Mouse (Mus musculus) midbrain, embryonic 16.5 days (tissue): ENCODE measurements around the gene Slc27a2. TPM values are rescaled to one million over a fixed set of nuclear protein-coding genes. Genes with fewer than 3 reads are reported as not detected.

ENCODE experiments used
- ATAC-seq: fragments of 200-750 bp; cut with Nextera tagmentation; 2 replicates; pipeline ENCODE4 v1.8.0; 2017; ENCODE audit warnings: moderate TSS enrichment
- H3K27ac ChIP-seq: fragments of 300-500 bp; sonication (generic); 2 replicates; pipeline ENCODE4 v1.5.1; 2014; ENCODE audit warnings: mild to moderate bottlenecking, low read length, mixed read lengths
- H3K27me3 ChIP-seq: fragments of 300-500 bp; sonication (generic); 2 replicates; pipeline ENCODE4 v1.6.1; 2014; ENCODE audit warnings: low read depth, low read length, mixed read lengths; ENCODE audit not compliant: control insufficient read depth, insufficient read depth
- H3K36me3 ChIP-seq: fragments of 300-500 bp; sonication (generic); 2 replicates; pipeline ENCODE4 v1.6.1; 2014; ENCODE audit warnings: mild to moderate bottlenecking, low read length, moderate library complexity, mixed read lengths; ENCODE audit not compliant: control insufficient read depth, insufficient read depth
- H3K4me1 ChIP-seq: fragments of 300-500 bp; sonication (generic); 2 replicates; pipeline ENCODE4 v1.6.1; 2014; ENCODE audit warnings: mild to moderate bottlenecking, low read length, mixed read lengths; ENCODE audit not compliant: control insufficient read depth, insufficient read depth
- H3K4me2 ChIP-seq: fragments of 300-500 bp; sonication (generic); 2 replicates; pipeline ENCODE4 v1.6.1; 2014; ENCODE audit warnings: mild to moderate bottlenecking, low read length, mixed read lengths
- H3K4me3 ChIP-seq: fragments of 300-500 bp; sonication (generic); 2 replicates; pipeline ENCODE4 v1.5.1; 2014; ENCODE audit warnings: low read depth, mild to moderate bottlenecking, low read length, moderate library complexity, mixed read lengths
- H3K9ac ChIP-seq: fragments of 300-500 bp; sonication (generic); 2 replicates; pipeline ENCODE4 v1.6.1; 2014; ENCODE audit warnings: low read depth, low read length, mixed read lengths
- H3K9me3 ChIP-seq: fragments of 300-500 bp; sonication (generic); replicated peaks from 2 replicates; pipeline ENCODE4 v1.6.1; 2014; ENCODE audit warnings: mild to moderate bottlenecking, low read length, mixed read lengths; ENCODE audit not compliant: control insufficient read depth, poor library complexity, severe bottlenecking
- WGBS: fragments of 180-500 bp; shearing (Covaris S2); extraction: QIAGEN DNeasy Blood & Tissue Kit; methylation state at CpG from one replicate; pipeline ENCODE4 v1.1.7; 2014; 5-methylcytosine and 5-hydroxymethylcytosine counted together
- polyA plus RNA-seq: library from polyadenylated mRNA; unstranded; fragments of >200 nt; fragmentation: Nextera tagmentation; extraction: Ambion mirVana; gene quantifications from 2 replicates; pipeline ENCODE4 v1.2.1, GENCODE M21; 2015

Gene Slc27a2
- polyA plus RNA-seq, 1 experiment from 2014 or later: 14.0 TPM

- Histone ChIP-seq H3K4me1 (no peaks in the 10 kb centered on the region), H3K4me2 (peak overlapping the region; percentile 57), H3K4me3 (peak overlapping the region; percentile 25), H3K27me3 (no peaks in the 10 kb centered on the region), H3K36me3 (no peaks in the 10 kb centered on the region), H3K27ac (no peak overlapping the region), H3K9ac (0 out of 2 replicates have a peak overlapping the region, but pooled peaks have one; percentile 30), H3K9me3 (no peaks in the 10 kb centered on the region)
- ATAC-seq: no peak
- 33% methylated on average over 26 of the region's 26 CpGs for WGBS
Observed at GRCm38 (mm10) chr2:126593831-126594610, 41.8 kb downstream of the Slc27a2 start.

GRCm38 (mm10) chr2:126596347-126597072, 44.3 kb downstream of the Slc27a2 start:
- WGBS: 94% methylated on average over 7 of the region's 7 CpGs
- no peaks in the 10 kb centered on the region for H3K36me3 ChIP-seq

GRCm38 (mm10) chr2:126597279-126598241, 45.4 kb downstream of the Slc27a2 start:
- Histone ChIP-seq H3K27me3 (no peaks in the 10 kb centered on the region), H3K4me2 (no peak overlapping the region), H3K9ac (no peak overlapping the region), H3K4me1 (no peaks in the 10 kb centered on the region), H3K27ac (no peak overlapping the region), H3K4me3 (no peak overlapping the region), H3K9me3 (no peaks in the 10 kb centered on the region), H3K36me3 (no peaks in the 10 kb centered on the region)
- ATAC-seq: no peak
- WGBS: 80% methylated on average over 20 of the region's 20 CpGs

More at GRCm38 (mm10) chr2:126596347-126597072, 44.3 kb downstream of the Slc27a2 start:
- Histone ChIP-seq H3K9me3 (no peaks in the 10 kb centered on the region), H3K9ac (no peak overlapping the region), H3K4me3 (no peak overlapping the region), H3K4me1 (no peaks in the 10 kb centered on the region), H3K4me2 (no peak overlapping the region), H3K27ac (no peak overlapping the region), H3K27me3 (no peaks in the 10 kb centered on the region)
- no peak for ATAC-seq

- no peak overlapping the region for H3K27ac ChIP-seq
- H3K4me1 ChIP-seq: no peaks in the 10 kb centered on the region
- no peaks in the 10 kb centered on the region for H3K36me3 ChIP-seq
- no peaks in the 10 kb centered on the region for H3K9me3 ChIP-seq
- no peak for ATAC-seq
- 51% methylated on average over 2 of the region's 2 CpGs for WGBS
- no peak overlapping the region for H3K9ac ChIP-seq
- H3K27me3 ChIP-seq: no peaks in the 10 kb centered on the region
- no peak overlapping the region for H3K4me3 ChIP-seq
- no peak overlapping the region for H3K4me2 ChIP-seq
Observed at GRCm38 (mm10) chr2:126598359-126598758, 46.2 kb downstream of the Slc27a2 start.

GRCm38 (mm10) chr2:126599005-126599404, 46.8 kb downstream of the Slc27a2 start:
- H3K9ac ChIP-seq: no peak overlapping the region
- H3K4me1 ChIP-seq: no peaks in the 10 kb centered on the region
- 0 out of 2 replicates have a peak, but pooled peaks have one; percentile 48 for ATAC-seq

GRCm38 (mm10) chr2:126600533-126600932, 48.3 kb downstream of the Slc27a2 start:
- no peak for ATAC-seq
- no peak overlapping the region for H3K9ac ChIP-seq
- no peaks in the 10 kb centered on the region for H3K36me3 ChIP-seq
- 76% methylated on average over 14 of the region's 14 CpGs for WGBS
- no peaks in the 10 kb centered on the region for H3K27me3 ChIP-seq
- no peak overlapping the region for H3K4me3 ChIP-seq
- H3K4me1 ChIP-seq: no peaks in the 10 kb centered on the region
- H3K27ac ChIP-seq: no peak overlapping the region
- H3K4me2 ChIP-seq: no peak overlapping the region
- no peaks in the 10 kb centered on the region for H3K9me3 ChIP-seq

More at GRCm38 (mm10) chr2:126599005-126599404, 46.8 kb downstream of the Slc27a2 start:
- no peaks in the 10 kb centered on the region for H3K36me3 ChIP-seq
- no peak overlapping the region for H3K27ac ChIP-seq
- H3K9me3 ChIP-seq: no peaks in the 10 kb centered on the region
- no peak overlapping the region for H3K4me3 ChIP-seq
- 12% methylated on average over 3 of the region's 3 CpGs for WGBS
- H3K27me3 ChIP-seq: no peaks in the 10 kb centered on the region
- H3K4me2 ChIP-seq: no peak overlapping the region

- H3K27me3 ChIP-seq: no peaks in the 10 kb centered on the region
- no peak overlapping the region for H3K9ac ChIP-seq
- no peak for ATAC-seq
- no peak overlapping the region for H3K27ac ChIP-seq
- WGBS: 93% methylated on average over 14 of the region's 14 CpGs
- no peak overlapping the region for H3K4me3 ChIP-seq
- no peaks in the 10 kb centered on the region for H3K36me3 ChIP-seq
- H3K4me1 ChIP-seq: no peaks in the 10 kb centered on the region
- H3K4me2 ChIP-seq: no peak overlapping the region
- H3K9me3 ChIP-seq: no peaks in the 10 kb centered on the region
Observed at GRCm38 (mm10) chr2:126601918-126602600, 49.9 kb downstream of the Slc27a2 start.

- Histone ChIP-seq H3K27ac (no peak overlapping the region), H3K9me3 (no peaks in the 10 kb centered on the region), H3K4me2 (no peak overlapping the region), H3K4me3 (no peak overlapping the region), H3K4me1 (no peaks in the 10 kb centered on the region), H3K36me3 (no peaks in the 10 kb centered on the region), H3K9ac (no peak overlapping the region), H3K27me3 (no peaks in the 10 kb centered on the region)
- 90% methylated on average over 15 of the region's 15 CpGs for WGBS
- ATAC-seq: no peak
Observed at GRCm38 (mm10) chr2:126606061-126606687, 54.0 kb downstream of the Slc27a2 start.
